Mouse (Mus musculus) liver, embryonic 14.5 days (tissue): ENCODE results near the gene Them7.

ENCODE experiments used
- CTCF ChIP-seq: IDR thresholded peaks from 2 replicates; pipeline ENCODE4 v1.5.1; 2016; ENCODE audit warnings: antibody characterized with exemption, low read depth, control low read depth
- EP300 ChIP-seq: IDR thresholded peaks from 2 replicates; pipeline ENCODE4 v1.6.1; 2016; ENCODE audit warnings: antibody characterized with exemption, low read depth

DNA sequence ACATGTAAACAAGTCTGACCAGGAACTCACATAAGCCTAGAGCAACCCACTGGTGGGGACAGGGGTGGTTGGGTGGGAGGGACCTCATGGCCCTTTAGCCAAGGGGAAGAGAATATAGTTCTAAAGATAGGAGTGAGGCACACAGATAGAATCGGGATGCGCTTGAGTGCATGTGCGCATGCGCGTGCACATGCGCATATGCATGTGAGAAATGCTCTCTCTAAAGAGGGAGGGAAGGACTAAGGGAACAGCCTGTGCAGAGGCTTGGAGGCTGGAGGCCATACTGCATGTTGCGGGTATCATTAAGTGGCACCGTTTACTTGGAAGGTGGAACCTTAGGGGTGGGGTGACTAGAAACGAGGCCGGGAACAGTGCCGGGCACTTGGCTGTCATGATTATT is 37.2 kb downstream of the Them7 start:
- TF ChIP-seq CTCF (no peak), EP300 (no peak)
